Mouse (Mus musculus): Measurements from ENCODE around the gene Atp5g3. TPM values are rescaled to one million over a fixed set of nuclear protein-coding genes. Genes with fewer than 3 reads are reported as not detected.
"Not testable (repeated sequence)": the region's sequence is repeated elsewhere in the genome, so short reads cannot be mapped to it uniquely, and the experiment has no call there.

Atp5g3 gene
- polyA plus RNA-seq, 1 experiment from 2014 or later: 1,154 TPM

DNA sequence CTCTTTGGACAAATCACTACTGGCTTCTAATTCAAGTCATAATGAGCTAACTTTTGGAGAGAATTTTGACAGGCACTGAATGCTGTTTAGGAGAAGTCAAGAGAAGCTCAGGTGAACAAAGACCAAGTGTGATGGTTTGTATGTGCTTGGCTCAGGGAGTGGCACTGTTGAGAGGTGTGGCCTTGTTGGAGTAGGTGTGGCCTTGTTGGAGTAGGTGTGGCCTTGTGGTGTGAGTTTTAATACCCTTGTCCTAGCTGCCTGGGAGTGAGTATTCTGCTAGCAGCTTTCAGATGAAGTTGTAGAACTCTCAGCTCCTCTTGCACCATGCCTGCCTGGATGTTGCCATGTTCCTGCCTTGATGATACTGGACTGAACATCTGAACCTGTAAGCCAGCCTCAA, 6.4 kb downstream of the Atp5g3 start:
- not testable (repeated sequence) for H3K4me1 ChIP-seq (ENCODE audit: control insufficient read depth, insufficient read depth, low read length); H3K9ac ChIP-seq (replicated peaks; ENCODE audit: low read depth, low read length); H3K4me3 ChIP-seq (ENCODE audit: low read depth, low read length); H3K27ac ChIP-seq (ENCODE audit: low read length); H3K27me3 ChIP-seq (ENCODE audit: control insufficient read depth, insufficient read depth, low read length); H3K9me3 ChIP-seq (ENCODE audit: control insufficient read depth, low read depth, low read length); ATAC-seq (ENCODE audit: insufficient number of reproducible peaks, insufficient read depth, low FRiP score, low read depth); H3K4me2 ChIP-seq (replicated peaks; ENCODE audit: low read depth, low read length)
- peaks cover 27% of the 10 kb centered on the region for H3K36me3 ChIP-seq (ENCODE audit: control insufficient read depth, insufficient read depth, low read length)

DNA sequence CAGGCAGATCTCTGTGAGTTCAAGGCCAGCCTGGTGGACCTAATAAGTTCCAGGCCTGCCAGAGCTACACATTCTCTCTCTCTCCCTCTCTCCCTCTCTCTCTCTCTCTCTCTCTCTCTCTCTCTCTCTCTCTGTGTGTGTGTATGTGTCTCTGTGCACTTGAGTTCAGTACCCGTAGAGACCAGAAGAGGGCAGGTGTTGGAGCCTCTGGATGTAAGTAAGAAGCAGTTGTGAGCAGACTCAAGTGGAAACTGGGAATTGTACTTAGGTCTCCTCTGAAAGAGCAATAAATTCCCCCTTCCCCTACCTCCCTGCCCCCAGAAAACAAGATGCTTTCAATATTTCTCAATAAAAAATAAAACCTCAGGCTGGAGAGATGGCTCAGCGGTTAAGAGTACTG, 7.6 kb downstream of the Atp5g3 start:
- no peak for ATAC-seq (ENCODE audit: insufficient number of reproducible peaks, insufficient read depth, low FRiP score, low read depth)
- H3K27ac ChIP-seq (ENCODE audit: low read length): no peak overlapping the region
- no peak overlapping the region for H3K4me3 ChIP-seq (ENCODE audit: low read depth, low read length)
- H3K4me2 ChIP-seq (replicated peaks; ENCODE audit: low read depth, low read length): no peak overlapping the region
- H3K9ac ChIP-seq (replicated peaks; ENCODE audit: low read depth, low read length): no peak overlapping the region
- H3K9me3 ChIP-seq (ENCODE audit: control insufficient read depth, low read depth, low read length): no peaks in the 10 kb centered on the region
- H3K27me3 ChIP-seq (ENCODE audit: control insufficient read depth, insufficient read depth, low read length): no peaks in the 10 kb centered on the region
- H3K36me3 ChIP-seq (ENCODE audit: control insufficient read depth, insufficient read depth, low read length): peaks cover 20% of the 10 kb centered on the region
- no peaks in the 10 kb centered on the region for H3K4me1 ChIP-seq (ENCODE audit: control insufficient read depth, insufficient read depth, low read length)
- 98% methylated on average over 2 of the region's 2 CpGs for WGBS

DNA sequence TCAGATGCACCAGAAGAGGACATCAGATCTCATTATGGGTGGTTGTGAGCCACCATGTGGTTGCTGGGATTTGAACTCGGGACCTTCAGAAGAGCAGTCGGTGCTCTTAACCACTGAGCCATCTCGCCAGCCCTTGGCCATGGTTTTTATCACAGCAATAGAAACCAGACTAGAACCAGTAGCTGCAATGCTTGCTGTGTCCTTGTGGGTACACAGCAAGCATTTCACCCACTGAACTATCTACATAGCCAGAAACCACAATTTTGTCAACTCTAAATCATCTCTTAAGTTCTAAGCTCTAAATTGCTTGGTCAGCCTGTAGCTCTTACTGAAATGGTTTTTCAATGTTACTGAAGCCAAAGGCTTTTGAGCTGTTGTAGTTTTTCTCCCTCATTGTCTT, 8.8 kb downstream of the Atp5g3 start:
- not testable (repeated sequence) for H3K9me3 ChIP-seq (ENCODE audit: control insufficient read depth, low read depth, low read length); H3K4me2 ChIP-seq (replicated peaks; ENCODE audit: low read depth, low read length); H3K4me3 ChIP-seq (ENCODE audit: low read depth, low read length); H3K9ac ChIP-seq (replicated peaks; ENCODE audit: low read depth, low read length); H3K27ac ChIP-seq (ENCODE audit: low read length); H3K4me1 ChIP-seq (ENCODE audit: control insufficient read depth, insufficient read depth, low read length); H3K27me3 ChIP-seq (ENCODE audit: control insufficient read depth, insufficient read depth, low read length); ATAC-seq (ENCODE audit: insufficient number of reproducible peaks, insufficient read depth, low FRiP score, low read depth); H3K36me3 ChIP-seq (ENCODE audit: control insufficient read depth, insufficient read depth, low read length)
- 86% methylated on average over 3 of the region's 3 CpGs for WGBS

DNA sequence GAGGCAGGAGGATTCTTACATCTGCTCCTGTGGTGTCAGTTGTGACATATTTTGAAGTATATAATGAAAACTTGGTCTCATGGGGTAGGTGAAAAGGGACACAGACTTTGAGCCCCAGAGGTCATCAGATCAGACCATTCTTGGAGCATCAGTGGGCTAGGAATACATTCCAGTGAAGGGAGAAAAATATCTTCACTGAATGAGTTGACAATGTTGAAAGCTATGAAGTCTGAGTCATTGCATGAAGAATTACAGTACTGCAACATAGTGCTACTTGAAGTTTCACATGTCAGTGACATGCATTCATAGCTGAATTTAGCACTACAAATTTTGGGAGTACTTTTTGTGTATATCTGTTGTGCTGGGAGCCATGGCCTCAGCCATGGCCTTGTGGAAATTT, 10.0 kb downstream of the Atp5g3 start:
- Histone ChIP-seq H3K9me3 (ENCODE audit: control insufficient read depth, low read depth, low read length) (no peaks in the 10 kb centered on the region), H3K9ac (replicated peaks; ENCODE audit: low read depth, low read length) (no peak overlapping the region), H3K4me1 (ENCODE audit: control insufficient read depth, insufficient read depth, low read length) (no peaks in the 10 kb centered on the region), H3K4me2 (replicated peaks; ENCODE audit: low read depth, low read length) (no peak overlapping the region), H3K27ac (ENCODE audit: low read length) (no peak overlapping the region), H3K36me3 (ENCODE audit: control insufficient read depth, insufficient read depth, low read length) (no peaks in the 10 kb centered on the region), H3K4me3 (ENCODE audit: low read depth, low read length) (no peak overlapping the region), H3K27me3 (ENCODE audit: control insufficient read depth, insufficient read depth, low read length) (no peaks in the 10 kb centered on the region)
- no peak for ATAC-seq (ENCODE audit: insufficient number of reproducible peaks, insufficient read depth, low FRiP score, low read depth)

DNA sequence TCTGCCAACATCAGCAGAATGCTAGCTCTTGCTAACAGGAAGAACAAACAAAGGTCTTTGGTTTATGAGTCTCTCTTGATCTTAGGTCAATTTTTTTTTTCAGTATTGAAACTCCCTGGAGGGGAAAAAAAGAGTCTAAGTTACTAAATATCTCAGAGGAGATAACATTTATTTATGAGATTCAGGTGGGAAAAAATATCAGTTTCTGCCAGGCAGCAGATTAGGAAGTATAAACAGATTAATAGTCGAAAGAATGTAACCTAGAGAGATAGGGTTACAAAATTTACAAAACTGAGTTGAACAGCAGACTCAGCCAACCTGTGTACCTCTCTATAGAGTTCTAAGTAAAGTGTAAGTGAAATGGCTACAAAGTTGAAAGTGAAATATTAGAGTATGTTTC, 10.8 kb downstream of the Atp5g3 start:
- no peaks in the 10 kb centered on the region for H3K9me3 ChIP-seq (ENCODE audit: control insufficient read depth, low read depth, low read length)

DNA sequence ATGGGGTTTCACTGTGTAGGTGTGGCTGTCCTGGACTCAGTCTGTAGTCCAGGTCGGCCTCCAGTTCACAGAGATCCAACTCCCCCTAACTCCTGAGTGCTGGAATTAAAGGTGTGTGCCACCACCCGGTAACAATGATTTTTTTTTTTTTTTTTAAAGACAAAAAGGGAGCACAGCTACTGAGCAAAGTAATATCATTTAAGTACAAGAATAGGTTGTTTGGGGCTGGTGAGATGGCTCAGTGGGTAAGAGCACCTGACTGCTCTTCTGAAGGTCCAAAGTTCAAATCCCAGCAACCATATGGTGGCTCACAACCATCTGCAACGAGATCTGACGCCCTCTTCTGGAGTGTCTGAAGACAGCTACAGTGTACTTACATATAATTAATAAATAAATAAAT, 14.2 kb downstream of the Atp5g3 start:
- H3K9ac ChIP-seq (replicated peaks; ENCODE audit: low read depth, low read length); H3K27ac ChIP-seq (ENCODE audit: low read length); H3K4me1 ChIP-seq (ENCODE audit: control insufficient read depth, insufficient read depth, low read length); H3K27me3 ChIP-seq (ENCODE audit: control insufficient read depth, insufficient read depth, low read length); ATAC-seq (ENCODE audit: insufficient number of reproducible peaks, insufficient read depth, low FRiP score, low read depth); H3K4me2 ChIP-seq (replicated peaks; ENCODE audit: low read depth, low read length); H3K9me3 ChIP-seq (ENCODE audit: control insufficient read depth, low read depth, low read length); H3K4me3 ChIP-seq (ENCODE audit: low read depth, low read length); H3K36me3 ChIP-seq (ENCODE audit: control insufficient read depth, insufficient read depth, low read length): not testable (repeated sequence)
- 61% methylated on average over 4 of the region's 4 CpGs for WGBS

More for the DNA sequence above, 10.8 kb downstream of the Atp5g3 start:
- no peak overlapping the region for H3K27ac ChIP-seq (ENCODE audit: low read length)
- ATAC-seq (ENCODE audit: insufficient number of reproducible peaks, insufficient read depth, low FRiP score, low read depth): no peak
- 49% methylated on average over 1 of the region's 1 CpGs for WGBS
- no peaks in the 10 kb centered on the region for H3K27me3 ChIP-seq (ENCODE audit: control insufficient read depth, insufficient read depth, low read length)
- H3K4me2 ChIP-seq (replicated peaks; ENCODE audit: low read depth, low read length): no peak overlapping the region
- no peak overlapping the region for H3K4me3 ChIP-seq (ENCODE audit: low read depth, low read length)
- no peaks in the 10 kb centered on the region for H3K4me1 ChIP-seq (ENCODE audit: control insufficient read depth, insufficient read depth, low read length)
- no peak overlapping the region for H3K9ac ChIP-seq (replicated peaks; ENCODE audit: low read depth, low read length)
- no peaks in the 10 kb centered on the region for H3K36me3 ChIP-seq (ENCODE audit: control insufficient read depth, insufficient read depth, low read length)

DNA sequence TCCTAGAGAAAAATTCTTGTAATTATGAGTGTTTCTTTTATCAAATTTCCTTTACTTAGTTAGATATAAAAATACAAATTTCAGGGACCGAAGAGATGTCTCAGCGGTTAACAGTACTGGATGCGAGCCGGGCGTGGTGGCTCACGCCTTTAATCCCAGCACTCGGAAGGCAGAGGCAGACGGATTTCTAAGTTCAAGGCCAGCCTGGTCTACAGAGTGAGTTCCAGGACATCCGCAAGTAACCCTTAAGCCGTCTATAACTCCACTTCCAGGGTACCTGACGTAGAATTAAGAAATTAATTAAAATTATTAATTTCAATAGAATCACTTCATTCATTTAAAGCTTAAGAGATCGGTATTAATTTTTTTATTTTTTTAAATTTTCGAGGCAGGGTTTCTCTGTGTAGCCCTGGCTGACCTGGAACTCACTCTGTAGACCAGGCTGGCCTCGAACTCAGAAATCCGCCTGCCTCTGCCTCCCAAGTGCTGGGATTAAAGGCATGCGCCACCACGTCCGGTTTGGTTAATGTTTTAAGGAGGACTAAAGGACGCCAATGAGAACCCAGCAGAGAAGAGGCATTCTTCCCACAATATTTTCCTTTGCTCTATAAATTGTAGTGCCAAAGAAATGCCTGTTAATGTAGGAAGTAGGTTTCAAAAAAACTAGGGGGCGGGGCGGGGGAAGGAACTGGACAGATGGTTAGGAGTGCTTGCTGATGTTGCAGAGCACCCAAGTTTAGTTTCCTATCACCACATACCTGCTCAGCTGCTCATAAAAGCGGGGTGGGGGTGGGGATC, 17.5 kb downstream of the Atp5g3 start:
- H3K4me3 ChIP-seq (ENCODE audit: low read depth, low read length): peak overlapping the region; percentile 60
- peak overlapping the region; percentile 77; the same call in 1 of the 2 replicates for H3K27ac ChIP-seq (ENCODE audit: low read length)
- H3K4me1 ChIP-seq (ENCODE audit: control insufficient read depth, insufficient read depth, low read length): 0 out of 2 replicates have a peak, but pooled peaks cover 2% of the 10 kb centered on the region
- H3K9ac ChIP-seq (replicated peaks; ENCODE audit: low read depth, low read length): peak overlapping the region; percentile 55; the same call in 1 of the 2 replicates
- no peaks in the 10 kb centered on the region for H3K27me3 ChIP-seq (ENCODE audit: control insufficient read depth, insufficient read depth, low read length)
- no peak for ATAC-seq (ENCODE audit: insufficient number of reproducible peaks, insufficient read depth, low FRiP score, low read depth)
- no peaks in the 10 kb centered on the region for H3K9me3 ChIP-seq (ENCODE audit: control insufficient read depth, low read depth, low read length)
- WGBS: 61% methylated on average over 22 of the region's 22 CpGs
- H3K36me3 ChIP-seq (ENCODE audit: control insufficient read depth, insufficient read depth, low read length): no peaks in the 10 kb centered on the region
- peak overlapping the region; percentile 53 for H3K4me2 ChIP-seq (replicated peaks; ENCODE audit: low read depth, low read length)

DNA sequence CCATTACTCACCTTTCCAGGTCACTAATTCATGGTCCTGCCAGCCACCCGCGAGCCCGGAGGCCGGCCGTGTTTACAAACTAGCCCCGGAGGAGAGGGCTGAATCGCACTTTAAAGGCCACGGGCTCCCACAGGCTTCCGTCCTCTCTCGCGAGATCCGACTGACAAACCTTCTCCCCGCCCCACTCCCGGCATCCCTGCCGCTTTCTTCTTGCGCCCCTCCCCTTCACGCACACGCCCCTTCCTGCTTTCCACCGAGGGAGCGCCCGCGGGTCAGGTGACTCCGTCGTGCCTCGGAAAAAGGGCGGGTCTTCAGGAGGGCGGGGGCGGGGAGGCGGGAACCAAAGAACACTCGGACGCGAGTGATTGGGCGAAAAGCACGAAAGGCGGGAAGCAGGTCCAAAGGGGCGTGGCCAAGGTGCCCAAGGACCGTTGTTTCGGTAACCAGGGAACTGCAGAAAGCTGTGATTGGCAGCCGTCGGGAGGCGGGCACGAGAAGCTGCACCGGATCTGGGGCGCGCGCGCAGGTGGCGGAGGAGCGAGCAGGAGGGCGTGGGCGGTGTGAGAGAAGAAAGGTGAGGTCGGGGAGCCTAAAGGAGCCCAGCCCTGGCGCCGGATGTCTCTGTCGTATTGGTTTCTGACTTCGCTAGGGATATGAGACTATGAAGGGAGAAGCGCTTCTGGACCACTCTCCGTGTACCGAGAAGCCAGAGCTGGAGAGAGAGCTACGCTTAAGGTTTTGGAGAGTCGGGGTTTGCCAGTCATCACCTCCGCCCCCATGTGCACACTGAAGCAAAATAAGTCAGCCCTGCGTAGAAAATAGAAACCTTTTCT, 18.4 kb downstream of the Atp5g3 start, which contains the start of gene Atf2:
Gene Atf2 (minus strand): TSS at position 176 of the 833 bp plus-strand sequence.
- 0 out of 2 replicates have a peak, but pooled peaks cover 2% of the 10 kb centered on the region for H3K4me1 ChIP-seq (ENCODE audit: control insufficient read depth, insufficient read depth, low read length)
- H3K27ac ChIP-seq (ENCODE audit: low read length): peak within 1 kb of the TSS; percentile 89
- H3K27me3 ChIP-seq (ENCODE audit: control insufficient read depth, insufficient read depth, low read length): no peaks in the 10 kb centered on the region
- no peaks in the 10 kb centered on the region for H3K9me3 ChIP-seq (ENCODE audit: control insufficient read depth, low read depth, low read length)
- peak within 1 kb of the TSS; percentile 99 for H3K4me3 ChIP-seq (ENCODE audit: low read depth, low read length)
- peak; percentile 97 for ATAC-seq (ENCODE audit: insufficient number of reproducible peaks, insufficient read depth, low FRiP score, low read depth)
- H3K36me3 ChIP-seq (ENCODE audit: control insufficient read depth, insufficient read depth, low read length): no peaks in the 10 kb centered on the region
- H3K9ac ChIP-seq (replicated peaks; ENCODE audit: low read depth, low read length): peak within 1 kb of the TSS; percentile 96
- peak within 1 kb of the TSS; percentile 61 for H3K4me2 ChIP-seq (replicated peaks; ENCODE audit: low read depth, low read length)
- WGBS: under 1% methylated on average over 63 of the region's 63 CpGs

Measured in stomach, embryonic 14.5 days (tissue).